Mouse (Mus musculus) erythroblast, adult 5-6 weeks (primary cell): Measurements from ENCODE around the gene Podxl2. TPM values are rescaled to one million over a fixed set of nuclear protein-coding genes. Genes with fewer than 3 reads are reported as not detected.

Experiments used
- ATAC-seq: replicated peaks from 2 replicates; pipeline ENCODE4 v1.8.0; 2016; ENCODE audit warnings: moderate number of reproducible peaks, mild to moderate bottlenecking, moderate TSS enrichment, inconsistent platforms; ENCODE audit not compliant: poor library complexity, low FRiP score, severe bottlenecking
- total RNA-seq, 2 experiments: library from RNA; stranded (forward) in 1 of 2; stranded (reverse) in 1 of 2; fragments of 150-400 nt in 1 of 2; fragments of 200-764, 138-1000 nt in 1 of 2; gene quantifications; 2 replicates each; pipeline versions ENCODE4 v1.2.3 to v1.2.4; 2015 to 2017; ENCODE audit warnings: low replicate concordance in 2 of 2

The Podxl2 gene
- total RNA-seq, 2 experiments from 2014 or later: not detected

- ATAC-seq: no peak
Measured at GRCm38 (mm10) chr6:88890832-88891231, 16.0 kb upstream of the Podxl2 start.

- ATAC-seq: no peak
Measured at GRCm38 (mm10) chr6:88889410-88890042, 14.7 kb upstream of the Podxl2 start.

GRCm38 (mm10) chr6:88886417-88886967 lies 11.6 kb upstream of the Podxl2 start:
- ATAC-seq: no peak

- ATAC-seq: no peak
Measured at GRCm38 (mm10) chr6:88885644-88886416, 11.0 kb upstream of the Podxl2 start.

GRCm38 (mm10) chr6:88884690-88885089 lies 9.8 kb upstream of the Podxl2 start:
- ATAC-seq: no peak

- no peak for ATAC-seq
Measured at GRCm38 (mm10) chr6:88884195-88884594, 9.4 kb upstream of the Podxl2 start.

DNA sequence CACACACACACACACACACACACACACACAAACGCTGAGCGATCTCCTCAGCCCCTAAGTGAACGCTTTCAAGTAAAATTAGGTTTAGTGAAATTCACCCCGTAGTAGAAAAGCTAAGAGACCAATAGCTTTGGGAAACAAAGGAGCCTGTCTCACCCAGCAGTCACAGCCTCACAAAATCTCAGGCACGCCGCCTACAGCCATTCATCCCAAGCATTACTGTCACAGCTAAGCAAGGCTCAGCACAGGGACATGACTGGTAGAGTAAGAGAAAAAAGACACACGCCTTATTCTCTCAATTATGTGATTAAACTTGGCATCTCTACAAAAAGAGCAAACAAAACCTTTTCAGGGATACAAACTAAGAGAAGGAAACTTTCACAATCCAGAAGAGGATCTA lies 6.5 kb upstream of the Podxl2 start:
- no peak for ATAC-seq

- ATAC-seq: no peak
Measured at GRCm38 (mm10) chr6:88879471-88879870, 4.6 kb upstream of the Podxl2 start.

GRCm38 (mm10) chr6:88873965-88874867 lies 628 bp downstream of the Podxl2 start:
- no peak for ATAC-seq

DNA sequence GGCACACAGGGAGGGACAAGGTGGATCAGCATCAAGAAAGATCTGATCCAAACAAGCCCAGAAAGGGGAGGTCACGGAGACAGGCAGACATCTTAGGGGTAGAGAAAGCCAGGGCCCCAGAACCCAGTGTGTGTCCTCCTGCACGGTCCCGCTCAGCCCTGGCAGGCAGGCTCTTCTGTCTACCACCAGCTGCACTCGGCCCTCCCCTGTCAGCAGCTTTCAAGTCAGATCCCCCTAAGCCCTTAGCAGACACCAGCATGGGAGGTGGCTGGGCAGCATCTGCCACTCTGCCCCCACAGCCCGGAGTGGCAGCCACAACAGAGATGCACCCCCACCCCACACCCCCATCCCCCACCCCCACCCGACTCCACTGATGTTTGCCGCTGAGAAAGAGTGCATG lies 2.0 kb downstream of the Podxl2 start:
- ATAC-seq: no peak

- ATAC-seq: no peak
Measured at GRCm38 (mm10) chr6:88871546-88871945, 3.3 kb downstream of the Podxl2 start.

- ATAC-seq: no peak
Measured at GRCm38 (mm10) chr6:88870594-88870993, 4.2 kb downstream of the Podxl2 start.

DNA sequence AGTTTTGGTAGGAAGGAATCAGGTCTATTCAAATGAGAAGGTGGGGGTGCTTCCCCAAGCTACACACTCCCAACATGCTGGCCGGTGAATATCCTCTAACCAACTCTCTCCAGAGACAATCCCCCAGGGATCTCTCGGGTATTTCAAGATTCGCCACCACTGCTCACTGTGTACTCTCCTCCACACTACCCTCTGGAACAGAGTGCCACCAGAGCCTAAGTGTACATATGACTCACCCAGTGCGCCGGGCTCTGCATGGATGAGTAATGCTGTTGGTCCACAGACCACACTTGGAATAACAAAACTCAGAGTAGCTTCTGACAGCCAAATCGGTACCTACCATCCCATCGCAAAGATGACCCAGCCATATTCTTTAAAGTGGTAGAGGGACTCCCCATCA lies 5.4 kb downstream of the Podxl2 start:
- no peak for ATAC-seq

GRCm38 (mm10) chr6:88865704-88866103 lies 9.1 kb downstream of the Podxl2 start:
- ATAC-seq: no peak

- peak; percentile 74 for ATAC-seq
Measured at GRCm38 (mm10) chr6:88860914-88861313, 13.9 kb downstream of the Podxl2 start.

DNA sequence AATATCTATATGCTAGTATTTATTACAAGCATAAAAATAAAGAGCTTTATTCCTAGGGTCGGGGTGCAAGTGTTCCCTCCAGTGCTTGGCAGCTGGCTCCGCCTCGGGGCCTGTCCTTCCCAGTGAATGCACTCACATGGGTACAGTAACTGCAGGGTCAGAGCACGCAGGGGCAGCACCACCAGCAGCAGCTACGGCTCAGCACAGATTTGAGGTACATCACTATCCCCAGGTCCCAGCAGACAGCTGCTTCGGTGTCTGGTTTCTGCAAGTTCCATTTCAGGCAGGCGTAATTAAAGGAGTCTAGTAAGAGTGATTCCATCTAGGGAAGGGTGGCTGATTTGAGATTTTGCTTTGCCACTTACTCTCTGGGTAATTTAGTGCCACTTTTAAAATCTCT lies 16.5 kb downstream of the Podxl2 start:
- ATAC-seq: no peak

DNA sequence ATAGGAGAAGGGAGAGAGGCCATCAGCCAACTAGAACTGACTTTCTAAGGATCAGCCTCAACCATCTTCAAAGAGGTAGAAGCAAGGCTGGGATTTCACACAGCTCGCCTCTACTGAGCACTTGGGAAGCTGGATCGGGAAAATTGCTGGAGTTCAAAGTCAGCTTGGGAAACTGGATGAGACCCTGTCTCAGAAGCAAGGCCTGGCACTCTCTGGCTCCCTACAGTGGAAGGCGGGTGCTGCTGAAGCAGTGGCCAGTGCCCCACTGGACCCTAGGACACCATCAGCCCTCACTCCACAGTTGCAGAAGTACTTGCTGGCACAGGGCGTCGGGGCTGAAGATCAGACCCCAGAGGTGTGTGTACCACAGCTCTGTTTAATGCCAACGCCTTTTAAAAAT lies 17.0 kb downstream of the Podxl2 start:
- no peak for ATAC-seq

DNA sequence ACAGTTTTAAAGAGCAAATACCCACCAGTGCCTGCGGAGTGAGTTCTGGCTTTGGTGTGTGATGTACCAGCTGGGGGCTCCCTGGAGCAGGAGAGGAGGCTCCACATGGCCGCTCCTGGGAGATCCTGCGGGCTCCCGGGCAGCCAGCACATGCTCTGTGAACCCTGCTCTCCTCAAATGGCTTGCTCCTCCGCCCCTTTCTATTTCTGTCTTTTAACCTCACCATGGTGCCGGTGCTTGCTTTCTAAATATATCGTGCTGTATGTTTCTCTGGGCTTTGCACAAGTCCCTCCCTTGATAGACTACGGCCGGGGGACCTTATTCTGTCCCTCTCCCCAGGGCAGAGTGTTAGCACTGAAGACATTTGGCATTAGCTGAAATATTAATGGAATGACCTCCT lies 17.6 kb downstream of the Podxl2 start:
- ATAC-seq: no peak

- peak; percentile 72 for ATAC-seq
Measured at GRCm38 (mm10) chr6:88855636-88856035, 19.2 kb downstream of the Podxl2 start.

GRCm38 (mm10) chr6:88854509-88854908 lies 20.3 kb downstream of the Podxl2 start:
- no peak for ATAC-seq
